ENCODE assay signal across 21 mouse cellular contexts in the genomic region with DNA sequence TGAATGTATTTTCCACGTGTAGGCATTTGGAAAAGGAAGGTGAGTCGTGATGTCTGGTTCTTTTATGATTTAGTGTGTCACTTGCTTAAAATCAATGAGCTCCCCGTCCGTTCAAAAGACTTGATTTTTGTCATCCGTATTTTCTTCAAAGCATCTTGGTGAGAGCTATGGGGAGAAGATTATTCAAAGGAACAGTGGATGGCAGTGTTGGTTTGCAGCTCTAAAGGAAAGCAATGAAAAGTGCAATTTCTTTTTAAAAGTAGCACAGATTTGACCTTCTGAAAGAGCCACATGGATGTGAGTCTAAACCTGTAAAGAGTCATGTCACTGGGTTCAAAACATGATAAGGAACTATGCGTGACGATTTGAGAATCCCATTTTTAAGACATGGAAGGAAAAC.
DNase-seq lines count a peak whose midpoint lies in the region; ATAC-seq lines count a peak whose summit lies in the region.
"Had no signal": no experiment of that assay in that cellular context is flagged by ENCODE, and none has a peak within 500 bp of the region (broad histone marks: within the 10 kb centered on the region; RNA-seq: fewer than 3 reads in every experiment).

No protein-coding gene starts in this region.

- H3K4me2 ChIP-seq in midbrain, embryonic 11.5 days, result no peak overlapping the region
- H3K4me2 ChIP-seq in midbrain, embryonic 16.5 days (ENCODE audit: low read length), result no peak overlapping the region
- H3K4me2 ChIP-seq: embryonic facial prominence, embryonic 13.5 days; heart, embryonic 13.5 days; hindbrain, embryonic 14.5 days; limb, embryonic 12.5 days; liver, embryonic 12.5 days; lung, embryonic 15.5 days; midbrain, embryonic 12.5 days had no signal

- ATAC-seq in frontal cortex, adult (ENCODE audit: low TSS enrichment), result peak; percentile 65
- no peak for ATAC-seq in midbrain, embryonic 11.5 days (ENCODE audit: low FRiP score)
- ATAC-seq in midbrain, embryonic 16.5 days, result no peak
- no peak for ATAC-seq in granulocyte monocyte progenitor cell, adult 5-6 weeks (replicated peaks; ENCODE audit: poor library complexity, severe bottlenecking)
- ATAC-seq: forebrain, embryonic 16.5 days; intestine, embryonic 16.5 days; liver, embryonic 12.5 days had no signal

- 87% methylated on average over 7 of the region's 7 CpGs for WGBS in midbrain, embryonic 11.5 days
- 81% methylated on average over 7 of the region's 7 CpGs for WGBS in midbrain, embryonic 16.5 days

- no peaks in the 10 kb centered on the region; the same call in 1 of the 2 replicates for H3K36me3 ChIP-seq in midbrain, embryonic 11.5 days (ENCODE audit: control insufficient read depth, insufficient read depth, low read length)
- H3K36me3 ChIP-seq in midbrain, embryonic 16.5 days (ENCODE audit: control insufficient read depth, insufficient read depth, low read length), result no peaks in the 10 kb centered on the region
- H3K36me3 ChIP-seq: embryonic facial prominence, embryonic 13.5 days; heart, embryonic 13.5 days; limb, embryonic 12.5 days; liver, embryonic 12.5 days; lung, embryonic 15.5 days; midbrain, embryonic 12.5 days had no signal

- no peak overlapping the region for H3K9ac ChIP-seq in midbrain, embryonic 11.5 days (ENCODE audit: low read length)
- no peak overlapping the region for H3K9ac ChIP-seq in midbrain, embryonic 16.5 days (ENCODE audit: low read depth, low read length)
- H3K9ac ChIP-seq: embryonic facial prominence, embryonic 13.5 days; heart, embryonic 13.5 days; hindbrain, embryonic 14.5 days; limb, embryonic 12.5 days; liver, embryonic 12.5 days; lung, embryonic 15.5 days; midbrain, embryonic 12.5 days had no signal

- no peak overlapping the region for H3K27ac ChIP-seq in midbrain, embryonic 11.5 days (ENCODE audit: low read depth, low read length)
- H3K27ac ChIP-seq in midbrain, embryonic 16.5 days (ENCODE audit: low read length), result no peak overlapping the region
- H3K27ac ChIP-seq: embryonic facial prominence, embryonic 13.5 days; heart, embryonic 13.5 days; hindbrain, embryonic 14.5 days; limb, embryonic 12.5 days; liver, embryonic 12.5 days; lung, embryonic 15.5 days; midbrain, embryonic 12.5 days had no signal

- no peaks in the 10 kb centered on the region for H3K9me3 ChIP-seq in midbrain, embryonic 11.5 days (ENCODE audit: control insufficient read depth, low read length)
- no peaks in the 10 kb centered on the region for H3K9me3 ChIP-seq in midbrain, embryonic 16.5 days (replicated peaks; ENCODE audit: control insufficient read depth, low read length, poor library complexity, severe bottlenecking)
- H3K9me3 ChIP-seq: embryonic facial prominence, embryonic 13.5 days; heart, embryonic 13.5 days; limb, embryonic 12.5 days; liver, embryonic 12.5 days; lung, embryonic 15.5 days; midbrain, embryonic 12.5 days had no signal

- H3K27me3 ChIP-seq in midbrain, embryonic 11.5 days (ENCODE audit: control insufficient read depth, insufficient read depth, low read length), result no peaks in the 10 kb centered on the region
- H3K27me3 ChIP-seq in midbrain, embryonic 16.5 days (ENCODE audit: control insufficient read depth, insufficient read depth, low read depth, low read length), result no peaks in the 10 kb centered on the region
- H3K27me3 ChIP-seq: CH12.LX; embryonic facial prominence, embryonic 13.5 days; heart, embryonic 13.5 days; limb, embryonic 12.5 days; liver, embryonic 12.5 days; lung, embryonic 15.5 days; midbrain, embryonic 12.5 days had no signal

- no peak overlapping the region for H3K4me3 ChIP-seq in midbrain, embryonic 11.5 days (ENCODE audit: low read depth, low read length)
- no peak overlapping the region for H3K4me3 ChIP-seq in midbrain, embryonic 16.5 days (ENCODE audit: low read depth, low read length)
- H3K4me3 ChIP-seq: embryonic facial prominence, embryonic 13.5 days; heart, embryonic 13.5 days; limb, embryonic 12.5 days; liver, embryonic 12.5 days; lung, embryonic 15.5 days; midbrain, embryonic 12.5 days had no signal

- no peak for DNase-seq in frontal cortex, postnatal 25 days (ENCODE audit: low spot score in 2 of 2)
- peak; percentile 11 for DNase-seq in kidney, postnatal 10 days
- DNase-seq in kidney, postnatal 25 days, result no peak
- DNase-seq in midbrain, embryonic 11.5 days (ENCODE audit: low spot score, missing footprints), result peak; percentile 2
- peak; percentile 17 for DNase-seq in fibroblast of lung, adult 2 months (ENCODE audit: low read depth)
- DNase-seq: cerebellum, adult 9-10 months; heart, adult 18-20 months; right cerebral cortex, postnatal 4 days had no signal

- no peaks in the 10 kb centered on the region for H3K4me1 ChIP-seq in midbrain, embryonic 11.5 days (ENCODE audit: control insufficient read depth, insufficient read depth, low read length)
- no peaks in the 10 kb centered on the region for H3K4me1 ChIP-seq in midbrain, embryonic 16.5 days (ENCODE audit: control insufficient read depth, insufficient read depth, low read length)
- H3K4me1 ChIP-seq: embryonic facial prominence, embryonic 13.5 days; heart, embryonic 13.5 days; limb, embryonic 12.5 days; liver, embryonic 12.5 days; lung, embryonic 15.5 days; midbrain, embryonic 12.5 days had no signal

Comparison
In these comparisons a context has a peak if more than half of its experiments do, and no peak if none do; other contexts are left out.
1. DNase-seq: peak in kidney, postnatal 10 days (single experiment), midbrain, embryonic 11.5 days (single experiment) and fibroblast of lung, adult 2 months (single experiment); none in frontal cortex, postnatal 25 days (0 of 2) and kidney, postnatal 25 days (0 of 2).